Mouse (Mus musculus) hematopoietic stem cell, adult 5-6 weeks (primary cell): Measurements from ENCODE around the gene Zfp704. TPM values are rescaled to one million over a fixed set of nuclear protein-coding genes. Genes with fewer than 3 reads are reported as not detected.

Experiments used
- ATAC-seq, 2 experiments: fragments of 125-278 bp in 1 of 2; replicated peaks in 1 of 2; 2 replicates each; pipeline ENCODE4 v1.8.0; 2016 to 2017; ENCODE audit warnings: inconsistent platforms in 2 of 2, mild to moderate bottlenecking in 2 of 2, moderate number of reproducible peaks in 2 of 2, low read depth in 1 of 2, moderate TSS enrichment in 1 of 2; ENCODE audit not compliant: low FRiP score in 2 of 2, poor library complexity in 2 of 2, severe bottlenecking in 2 of 2, insufficient read depth in 1 of 2, low TSS enrichment in 1 of 2
- total RNA-seq: library from RNA; stranded (forward); fragments of 172-1452, 232-1000 nt; gene quantifications from 2 replicates; pipeline ENCODE4 v1.2.3, GENCODE M21; 2017

Gene Zfp704
- total RNA-seq, 1 experiment from 2014 or later = 16.3 TPM

- ATAC-seq = no peak
Observed at GRCm38 (mm10) chr3:9504371-9504770, 105.5 kb downstream of the Zfp704 start.

DNA sequence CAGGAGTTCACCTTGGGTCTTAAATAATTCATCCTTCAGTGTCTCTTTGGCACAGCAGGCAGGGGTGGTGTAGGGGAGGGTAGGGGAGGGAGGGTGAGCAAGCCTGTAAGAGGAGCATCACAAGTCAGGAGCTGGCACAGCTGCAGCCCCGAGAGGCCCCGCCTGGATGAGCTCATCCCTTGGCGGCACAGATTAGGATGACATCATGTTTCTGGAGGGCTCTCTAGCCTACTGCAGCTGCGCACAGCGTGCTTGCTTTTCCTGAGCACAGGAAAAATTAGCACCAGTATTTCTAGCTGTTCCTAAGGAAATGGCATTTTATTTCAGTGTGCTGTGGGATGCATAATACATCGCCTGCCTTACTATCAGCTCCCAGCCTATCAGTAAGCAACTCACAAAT, 109.2 kb downstream of the Zfp704 start:
- peak; percentile 8 to 38; a peak in 1 of 4 replicates for ATAC-seq

GRCm38 (mm10) chr3:9499994-9500553, 109.8 kb downstream of the Zfp704 start:
- peak; percentile 48 to 70 for ATAC-seq

DNA sequence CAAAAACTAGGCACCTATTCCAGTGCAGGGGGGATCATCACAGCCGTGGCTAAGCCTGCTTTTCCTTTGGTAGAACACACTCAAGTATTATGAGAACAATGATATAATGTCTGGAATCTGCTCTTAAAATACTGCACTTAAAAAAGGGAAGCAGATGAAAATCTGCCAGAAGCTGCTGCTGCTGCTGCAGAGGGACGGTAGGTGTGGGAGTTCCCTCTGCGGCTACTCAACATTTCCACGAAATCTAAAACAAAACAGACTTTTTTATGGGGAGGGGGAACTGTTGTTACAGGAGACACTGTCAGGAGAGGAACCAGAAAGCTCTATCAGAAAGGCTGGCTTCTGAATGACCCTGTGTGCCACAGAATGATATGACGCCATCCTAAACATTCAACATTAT, 110.4 kb downstream of the Zfp704 start:
- peak; percentile 50 to 53 for ATAC-seq

- no peak for ATAC-seq
Observed at GRCm38 (mm10) chr3:9497260-9497659, 112.6 kb downstream of the Zfp704 start.

DNA sequence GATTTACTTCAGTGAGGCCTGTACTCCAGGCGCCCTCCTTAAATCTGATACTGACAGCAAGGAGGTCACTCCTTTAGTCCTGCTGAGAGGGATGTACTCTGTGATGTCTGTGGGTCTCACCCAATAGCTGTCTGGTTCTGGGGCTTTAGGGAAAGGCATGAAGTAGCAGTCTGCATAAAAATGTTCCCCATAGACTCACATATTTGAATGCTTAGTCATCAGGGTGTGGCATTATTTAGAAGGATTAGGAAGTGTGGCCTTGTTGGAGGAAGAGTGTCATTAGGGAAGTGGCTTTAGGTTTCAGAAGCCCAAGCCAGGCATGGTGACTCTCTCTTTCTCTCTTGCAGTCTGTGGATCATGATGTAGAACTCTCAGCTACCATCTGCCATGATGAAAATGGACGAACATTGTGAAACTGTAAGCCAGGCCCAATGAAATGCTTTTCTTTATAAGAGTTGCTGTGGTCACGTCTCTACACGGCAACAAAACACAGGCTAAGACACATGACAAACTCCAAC, 118.1 kb downstream of the Zfp704 start:
- ATAC-seq = no peak

DNA sequence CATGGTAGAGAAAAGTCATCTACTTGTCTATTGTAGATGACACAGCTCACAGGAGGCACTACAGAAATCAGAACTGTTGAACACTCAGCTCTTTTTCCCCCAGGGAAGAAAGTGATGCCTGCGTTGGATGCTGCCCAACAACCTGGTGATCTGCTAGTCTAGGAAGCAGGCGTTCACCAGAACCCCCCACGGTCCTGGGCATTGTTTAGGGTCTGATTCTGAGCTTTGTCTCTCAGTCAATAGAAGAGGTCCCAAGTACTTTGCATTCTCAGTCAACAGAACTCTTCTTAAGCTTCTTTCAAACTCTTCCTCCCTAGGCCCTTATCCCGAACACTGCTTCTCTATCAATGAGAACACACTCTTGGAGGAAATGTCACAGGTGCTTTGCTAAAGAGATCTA, 122.2 kb downstream of the Zfp704 start:
- ATAC-seq = no peak

- ATAC-seq = no peak
Observed at GRCm38 (mm10) chr3:9485506-9485905, 124.4 kb downstream of the Zfp704 start.

- no peak for ATAC-seq
Observed at GRCm38 (mm10) chr3:9481956-9482355, 127.9 kb downstream of the Zfp704 start.

GRCm38 (mm10) chr3:9481358-9481757, 128.5 kb downstream of the Zfp704 start:
- ATAC-seq = no peak

DNA sequence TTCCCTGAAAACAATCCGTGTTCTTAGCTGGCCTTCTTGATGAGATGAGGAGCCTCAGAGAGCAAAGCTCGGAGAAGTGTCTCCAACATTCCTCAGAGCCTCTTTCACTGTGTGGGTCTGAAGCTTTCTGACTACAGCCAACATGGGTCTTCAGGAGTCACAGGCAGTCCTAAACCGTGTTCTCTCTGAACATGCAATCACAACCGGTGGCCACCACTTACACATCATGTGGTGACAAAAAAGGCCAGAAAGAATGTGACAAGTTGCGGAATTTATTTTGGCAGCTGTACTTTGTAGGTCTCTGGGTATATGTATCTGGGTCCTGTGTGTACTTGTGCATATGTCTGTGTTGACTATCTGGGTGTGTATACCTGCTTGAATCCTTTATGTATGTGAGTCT, 128.9 kb downstream of the Zfp704 start:
- ATAC-seq = no peak

DNA sequence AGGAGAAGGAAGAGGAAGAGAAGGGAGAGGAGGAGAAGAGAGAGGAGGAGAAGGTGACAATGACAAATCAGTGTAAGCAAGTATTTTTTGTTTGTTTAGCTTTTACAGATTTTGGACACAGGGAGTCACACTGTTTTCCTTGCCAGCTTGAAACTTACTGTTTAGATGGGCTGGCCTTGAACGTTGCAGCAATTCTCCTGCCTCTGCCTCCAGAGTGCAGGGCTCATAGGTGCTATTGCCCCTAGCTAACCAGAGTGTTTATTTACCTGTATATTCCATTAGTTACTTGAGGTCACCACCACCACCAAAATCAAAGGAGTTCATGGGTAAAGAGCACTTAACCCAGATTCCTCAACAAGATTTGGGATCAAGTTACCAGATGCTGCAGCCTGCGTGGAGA, 132.5 kb downstream of the Zfp704 start:
- ATAC-seq = no peak

- no peak for ATAC-seq
Observed at GRCm38 (mm10) chr3:9476336-9476735, 133.5 kb downstream of the Zfp704 start.

DNA sequence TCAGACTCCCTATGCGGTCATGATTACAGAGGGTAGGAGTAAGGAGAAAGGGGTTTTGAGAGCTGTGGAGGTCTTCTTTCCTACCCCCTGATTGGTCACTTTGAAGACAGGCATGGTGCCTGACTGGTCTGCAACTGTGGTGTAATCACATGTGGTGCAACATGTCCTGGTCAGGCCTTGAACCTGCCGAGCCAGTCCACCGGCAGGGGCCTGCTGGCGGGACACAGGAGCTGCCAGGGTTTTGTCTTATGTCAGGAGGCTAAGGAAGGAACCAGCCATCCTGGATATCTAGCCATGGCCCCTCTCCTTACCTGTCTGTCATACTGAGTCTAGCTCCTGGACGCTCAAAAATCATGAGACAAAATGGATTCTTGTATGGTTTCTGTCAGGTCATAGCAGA, 134.4 kb downstream of the Zfp704 start:
- no peak for ATAC-seq

GRCm38 (mm10) chr3:9474331-9474730, 135.6 kb downstream of the Zfp704 start:
- no peak for ATAC-seq

GRCm38 (mm10) chr3:9466287-9466686, 143.6 kb downstream of the Zfp704 start:
- ATAC-seq = peak; percentile 81 to 85

GRCm38 (mm10) chr3:9465731-9466130, 144.2 kb downstream of the Zfp704 start:
- peak; percentile 33 to 65; a peak in 2 of 4 replicates for ATAC-seq

- no peak for ATAC-seq
Observed at GRCm38 (mm10) chr3:9461660-9462059, 148.2 kb downstream of the Zfp704 start.

DNA sequence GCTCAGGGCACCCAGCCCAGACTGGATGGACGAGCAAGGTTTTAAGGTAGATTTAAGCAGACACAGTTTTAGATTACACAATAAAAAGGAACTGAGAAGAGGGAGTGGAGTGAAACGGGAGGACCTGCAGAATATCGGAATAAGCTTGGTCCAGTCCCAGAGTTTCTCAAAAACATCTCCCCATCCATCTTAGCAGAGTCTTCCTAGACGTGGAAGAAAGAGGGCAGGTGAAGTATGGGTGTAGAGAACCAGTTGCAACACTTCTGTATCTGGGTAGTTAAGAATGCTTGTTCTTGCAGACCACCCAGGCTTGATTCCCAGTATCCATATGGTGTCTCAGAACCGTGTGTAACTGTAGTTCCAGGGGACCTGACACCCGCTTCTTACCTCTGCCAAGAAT, 149.6 kb downstream of the Zfp704 start:
- ATAC-seq = no peak
